21 mouse cellular contexts compared by ENCODE assay signal in genomic region chr6:94946352-94946900, GRCm38 (mm10).
DNase-seq lines count a peak whose midpoint lies in the region; ATAC-seq and TF ChIP-seq lines count a peak whose summit lies in the region.
"Had no signal": no experiment of that assay in that cellular context is flagged by ENCODE, and none has a peak within 500 bp of the region (broad histone marks: within the 10 kb centered on the region; RNA-seq: fewer than 3 reads in every experiment).

No protein-coding gene starts in this region.

- no peak overlapping the region for H3K4me3 ChIP-seq in kidney, adult 2 months (ENCODE audit: insufficient read depth, low read depth, low read length)
- H3K4me3 ChIP-seq in embryonic facial prominence, embryonic 15.5 days (replicated peaks), result no peak overlapping the region
- no peak overlapping the region for H3K4me3 ChIP-seq in limb, embryonic 14.5 days (replicated peaks; ENCODE audit: low read length)
- H3K4me3 ChIP-seq in stomach, postnatal 0 days (ENCODE audit: low read depth, low read length), result no peak overlapping the region
- H3K4me3 ChIP-seq: embryonic facial prominence, embryonic 13.5 days; heart, embryonic 13.5 days; hindbrain, embryonic 13.5 days; left cerebral cortex, adult 2 months had no signal

- peak; percentile 10 for DNase-seq in kidney, postnatal 10 days
- no peak for DNase-seq in kidney, adult 2 months
- DNase-seq in limb, embryonic 14.5 days (ENCODE audit: low spot score), result peak; percentile 33
- no peak for DNase-seq in stomach, postnatal 0 days (ENCODE audit: low spot score)
- DNase-seq in cerebellum, postnatal 4 days (ENCODE audit: low spot score in 2 of 2), result no peak
- no peak for DNase-seq in left cerebral cortex, adult 8-10 months (ENCODE audit: low spot score in 2 of 2)
- DNase-seq: B cell, adult 2 months; cerebellum, adult 8-10 months; forebrain, postnatal 0 days; kidney, adult 18-20 months; kidney, postnatal 36 days; liver; lung, postnatal 10 days; right cerebral cortex, adult 18-20 months; thymus, adult 2 months had no signal

- H3K36me3 ChIP-seq in kidney, adult 2 months (ENCODE audit: control insufficient read depth, insufficient read depth, low read length), result no peaks in the 10 kb centered on the region
- H3K36me3 ChIP-seq in embryonic facial prominence, embryonic 15.5 days, result no peaks in the 10 kb centered on the region
- H3K36me3 ChIP-seq in limb, embryonic 14.5 days (ENCODE audit: control insufficient read depth, insufficient read depth, low read length), result no peaks in the 10 kb centered on the region
- no peaks in the 10 kb centered on the region for H3K36me3 ChIP-seq in stomach, postnatal 0 days (ENCODE audit: control insufficient read depth, insufficient read depth, low read length)
- H3K36me3 ChIP-seq: embryonic facial prominence, embryonic 13.5 days; heart, embryonic 13.5 days; hindbrain, embryonic 13.5 days had no signal

- no peak for TF ChIP-seq EP300 in stomach, postnatal 0 days (optimal IDR thresholded peaks at IDR 0.05)

- peak; percentile 54 for ATAC-seq in embryonic facial prominence, embryonic 15.5 days (ENCODE audit: insufficient number of reproducible peaks, low FRiP score, low TSS enrichment, low read depth)
- ATAC-seq in limb, embryonic 14.5 days (ENCODE audit: low FRiP score, low read depth), result peak; percentile 12; the same call in 1 of the 2 replicates
- no peak for ATAC-seq in stomach, postnatal 0 days (ENCODE audit: low FRiP score, low TSS enrichment)
- ATAC-seq: forebrain, postnatal 0 days; midbrain, embryonic 16.5 days had no signal

- no peaks in the 10 kb centered on the region for H3K27me3 ChIP-seq in kidney, adult 2 months (replicated peaks; ENCODE audit: control insufficient read depth, insufficient read depth, low read length)
- H3K27me3 ChIP-seq in embryonic facial prominence, embryonic 15.5 days, result no peaks in the 10 kb centered on the region
- H3K27me3 ChIP-seq in limb, embryonic 14.5 days (ENCODE audit: control insufficient read depth, insufficient read depth, low read length), result no peaks in the 10 kb centered on the region
- no peaks in the 10 kb centered on the region for H3K27me3 ChIP-seq in stomach, postnatal 0 days (ENCODE audit: control insufficient read depth, insufficient read depth, low read length)
- H3K27me3 ChIP-seq: embryonic facial prominence, embryonic 13.5 days; hindbrain, embryonic 13.5 days had no signal

- H3K27ac ChIP-seq in kidney, adult 2 months (ENCODE audit: insufficient read depth, low read depth, low read length), result no peak overlapping the region
- H3K27ac ChIP-seq in embryonic facial prominence, embryonic 15.5 days (replicated peaks), result peak overlapping the region; percentile 71
- peak overlapping the region; percentile 19; the same call in 1 of the 2 replicates for H3K27ac ChIP-seq in limb, embryonic 14.5 days (replicated peaks; ENCODE audit: low read depth, low read length)
- 0 out of 2 replicates have a peak overlapping the region, but pooled peaks have one; percentile 3 for H3K27ac ChIP-seq in stomach, postnatal 0 days (replicated peaks)
- H3K27ac ChIP-seq: embryonic facial prominence, embryonic 13.5 days; heart, embryonic 13.5 days; hindbrain, embryonic 13.5 days; left cerebral cortex, adult 2 months had no signal

- no peak for TF ChIP-seq CTCF in kidney, adult 2 months (conservative IDR thresholded peaks at IDR 0.05; ENCODE audit: insufficient read depth, insufficient read length, low read depth, low read length)
- no peak; the same call in 1 of the 2 replicates for TF ChIP-seq CTCF in stomach, postnatal 0 days (IDR thresholded peaks at IDR 0.05; ENCODE audit: low read depth)

- H3K9ac ChIP-seq in embryonic facial prominence, embryonic 15.5 days, result no peak overlapping the region
- no peak overlapping the region for H3K9ac ChIP-seq in limb, embryonic 14.5 days (ENCODE audit: low read depth, low read length, severe bottlenecking)
- no peak overlapping the region for H3K9ac ChIP-seq in stomach, postnatal 0 days (ENCODE audit: low read length)
- H3K9ac ChIP-seq: embryonic facial prominence, embryonic 13.5 days; forebrain, postnatal 0 days; heart, embryonic 13.5 days; hindbrain, embryonic 13.5 days had no signal

- H3K4me1 ChIP-seq in kidney, adult 2 months (ENCODE audit: control insufficient read depth, insufficient read depth, low read length), result no peaks in the 10 kb centered on the region
- H3K4me1 ChIP-seq in embryonic facial prominence, embryonic 15.5 days, result peaks cover 20% of the 10 kb centered on the region; the same call in 1 of the 2 replicates
- peaks cover 16% of the 10 kb centered on the region for H3K4me1 ChIP-seq in limb, embryonic 14.5 days (ENCODE audit: control insufficient read depth, insufficient read depth, low read length)
- peaks cover 3% of the 10 kb centered on the region; the same call in 1 of the 2 replicates for H3K4me1 ChIP-seq in stomach, postnatal 0 days (replicated peaks; ENCODE audit: control insufficient read depth, insufficient read depth)

- 65% methylated on average over 6 of the region's 6 CpGs for WGBS in kidney, adult 2 months
- 54% methylated on average over 6 of the region's 6 CpGs for WGBS in embryonic facial prominence, embryonic 15.5 days
- WGBS in limb, embryonic 14.5 days, result 55% methylated on average over 6 of the region's 6 CpGs
- WGBS in stomach, postnatal 0 days, result 47% methylated on average over 6 of the region's 6 CpGs

- no peak for TF ChIP-seq POLR2A in kidney, adult 2 months (IDR thresholded peaks at IDR 0.05; ENCODE audit: low read depth, low read length)
- TF ChIP-seq POLR2A in limb, embryonic 14.5 days (IDR thresholded peaks at IDR 0.05; ENCODE audit: borderline replicate concordance, extremely low read depth, insufficient read depth, insufficient read length), result no peak

- no peaks in the 10 kb centered on the region for H3K9me3 ChIP-seq in embryonic facial prominence, embryonic 15.5 days (replicated peaks)
- no peaks in the 10 kb centered on the region for H3K9me3 ChIP-seq in limb, embryonic 14.5 days (ENCODE audit: control insufficient read depth, low read length)
- H3K9me3 ChIP-seq in stomach, postnatal 0 days (ENCODE audit: control insufficient read depth, low read length), result no peaks in the 10 kb centered on the region
- H3K9me3 ChIP-seq: embryonic facial prominence, embryonic 13.5 days; heart, embryonic 13.5 days; hindbrain, embryonic 13.5 days had no signal

- no peak overlapping the region for H3K4me2 ChIP-seq in embryonic facial prominence, embryonic 15.5 days (replicated peaks)
- H3K4me2 ChIP-seq in limb, embryonic 14.5 days (replicated peaks; ENCODE audit: low read depth, low read length, severe bottlenecking), result no peak overlapping the region
- H3K4me2 ChIP-seq in stomach, postnatal 0 days (replicated peaks; ENCODE audit: low read depth), result no peak overlapping the region
- H3K4me2 ChIP-seq: embryonic facial prominence, embryonic 13.5 days; heart, embryonic 13.5 days; hindbrain, embryonic 13.5 days had no signal

Comparison
In these comparisons a context has a peak if more than half of its experiments do, and no peak if none do; other contexts are left out.
1. DNase-seq: peak in kidney, postnatal 10 days (single experiment) and limb, embryonic 14.5 days (single experiment); none in kidney, adult 2 months (single experiment), stomach, postnatal 0 days (single experiment), cerebellum, postnatal 4 days (0 of 2) and left cerebral cortex, adult 8-10 months (0 of 2).